Mouse (Mus musculus): ENCODE data around the gene Clic4. TPM values are rescaled to one million over a fixed set of nuclear protein-coding genes. Genes with fewer than 3 reads are reported as not detected.

Gene Clic4
- polyA plus RNA-seq, 2 experiments = 68.0 to 88.2 TPM

DNA sequence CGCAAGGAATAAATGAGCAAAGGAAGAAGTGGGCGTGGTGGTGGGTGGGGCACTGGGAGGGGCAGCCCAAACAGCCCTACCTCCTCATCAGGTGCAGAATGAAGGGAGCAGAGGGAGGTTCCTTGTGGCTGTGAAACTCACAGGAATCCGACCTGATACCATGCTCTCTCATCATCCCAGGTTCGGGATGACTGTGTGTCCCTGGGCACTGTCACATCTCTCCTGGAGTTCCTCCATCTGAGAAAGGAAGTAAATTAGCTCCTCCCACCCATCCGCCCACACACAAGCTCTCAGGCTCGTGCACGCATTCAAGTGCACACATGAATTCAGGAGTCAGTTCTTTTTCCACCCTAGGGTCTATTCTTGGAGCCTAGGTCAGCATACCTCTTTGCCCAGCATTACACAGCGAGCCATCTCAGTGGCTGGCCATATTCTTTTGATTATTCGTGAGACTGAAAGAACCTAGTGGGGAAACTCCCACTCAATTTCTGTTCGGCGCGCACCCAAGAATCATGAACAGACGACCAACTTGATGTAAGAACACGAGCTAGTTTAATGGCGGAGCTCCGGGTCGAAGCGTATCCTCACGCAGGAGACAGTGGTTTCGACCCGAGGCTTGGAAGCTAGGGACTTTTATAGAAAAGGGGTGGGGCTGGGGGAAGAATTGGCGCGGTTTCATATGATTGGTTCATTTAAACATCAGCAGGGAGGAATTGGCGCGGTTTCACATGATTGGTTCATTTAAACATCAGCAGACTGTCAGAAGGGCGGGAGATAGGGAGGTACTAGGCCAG, 27.8 kb upstream of the Clic4 start:
- ATAC-seq (ENCODE audit: low FRiP score, low read depth) (no peak), DNase-seq (ENCODE audit: low spot score) (no peak)
- H3K4me3 ChIP-seq (replicated peaks; ENCODE audit: low read length) = no peak overlapping the region
- H3K27ac ChIP-seq (replicated peaks; ENCODE audit: low read depth, low read length) = no peak overlapping the region
- no peaks in the 10 kb centered on the region for H3K27me3 ChIP-seq (ENCODE audit: control insufficient read depth, insufficient read depth, low read length)
- no peaks in the 10 kb centered on the region for H3K36me3 ChIP-seq (ENCODE audit: control insufficient read depth, insufficient read depth, low read length)
- WGBS = 89% methylated on average over 26 of the region's 26 CpGs
- TF ChIP-seq POLR2A (IDR thresholded peaks at IDR 0.05; ENCODE audit: borderline replicate concordance, extremely low read depth, insufficient read depth, insufficient read length) = no peak
- H3K9me3 ChIP-seq (ENCODE audit: control insufficient read depth, low read length) = no peaks in the 10 kb centered on the region
- H3K9ac ChIP-seq (ENCODE audit: low read depth, low read length, severe bottlenecking) = no peak overlapping the region
- peaks cover 23% of the 10 kb centered on the region for H3K4me1 ChIP-seq (ENCODE audit: control insufficient read depth, insufficient read depth, low read length)
- no peak overlapping the region for H3K4me2 ChIP-seq (replicated peaks; ENCODE audit: low read depth, low read length, severe bottlenecking)

GRCm38 (mm10) chr4:135298680-135299079, 26.1 kb upstream of the Clic4 start:
- Histone ChIP-seq H3K36me3 (ENCODE audit: control insufficient read depth, insufficient read depth, low read length) (no peaks in the 10 kb centered on the region), H3K9ac (ENCODE audit: low read depth, low read length, severe bottlenecking) (no peak overlapping the region), H3K4me3 (replicated peaks; ENCODE audit: low read length) (no peak overlapping the region), H3K27me3 (ENCODE audit: control insufficient read depth, insufficient read depth, low read length) (no peaks in the 10 kb centered on the region), H3K4me2 (replicated peaks; ENCODE audit: low read depth, low read length, severe bottlenecking) (no peak overlapping the region), H3K9me3 (ENCODE audit: control insufficient read depth, low read length) (no peaks in the 10 kb centered on the region), H3K27ac (replicated peaks; ENCODE audit: low read depth, low read length) (peak overlapping the region; percentile 78), H3K4me1 (ENCODE audit: control insufficient read depth, insufficient read depth, low read length) (peaks cover 23% of the 10 kb centered on the region)
- no peak for DNase-seq (ENCODE audit: low spot score)
- no peak for TF ChIP-seq POLR2A (IDR thresholded peaks at IDR 0.05; ENCODE audit: borderline replicate concordance, extremely low read depth, insufficient read depth, insufficient read length)
- no peak for ATAC-seq (ENCODE audit: low FRiP score, low read depth)
- 80% methylated on average over 10 of the region's 10 CpGs for WGBS

GRCm38 (mm10) chr4:135297931-135298546, 25.4 kb upstream of the Clic4 start:
- Histone ChIP-seq H3K9me3 (ENCODE audit: control insufficient read depth, low read length) (no peaks in the 10 kb centered on the region), H3K4me2 (replicated peaks; ENCODE audit: low read depth, low read length, severe bottlenecking) (no peak overlapping the region), H3K36me3 (ENCODE audit: control insufficient read depth, insufficient read depth, low read length) (no peaks in the 10 kb centered on the region), H3K4me1 (ENCODE audit: control insufficient read depth, insufficient read depth, low read length) (peaks cover 23% of the 10 kb centered on the region), H3K9ac (ENCODE audit: low read depth, low read length, severe bottlenecking) (peak overlapping the region; percentile 21), H3K4me3 (replicated peaks; ENCODE audit: low read length) (no peak overlapping the region), H3K27me3 (ENCODE audit: control insufficient read depth, insufficient read depth, low read length) (no peaks in the 10 kb centered on the region), H3K27ac (replicated peaks; ENCODE audit: low read depth, low read length) (peak overlapping the region; percentile 78)
- ATAC-seq (ENCODE audit: low FRiP score, low read depth) (peak; percentile 61), DNase-seq (ENCODE audit: low spot score) (no peak)
- TF ChIP-seq POLR2A (IDR thresholded peaks at IDR 0.05; ENCODE audit: borderline replicate concordance, extremely low read depth, insufficient read depth, insufficient read length) = no peak
- 54% methylated on average over 14 of the region's 15 CpGs for WGBS

DNA sequence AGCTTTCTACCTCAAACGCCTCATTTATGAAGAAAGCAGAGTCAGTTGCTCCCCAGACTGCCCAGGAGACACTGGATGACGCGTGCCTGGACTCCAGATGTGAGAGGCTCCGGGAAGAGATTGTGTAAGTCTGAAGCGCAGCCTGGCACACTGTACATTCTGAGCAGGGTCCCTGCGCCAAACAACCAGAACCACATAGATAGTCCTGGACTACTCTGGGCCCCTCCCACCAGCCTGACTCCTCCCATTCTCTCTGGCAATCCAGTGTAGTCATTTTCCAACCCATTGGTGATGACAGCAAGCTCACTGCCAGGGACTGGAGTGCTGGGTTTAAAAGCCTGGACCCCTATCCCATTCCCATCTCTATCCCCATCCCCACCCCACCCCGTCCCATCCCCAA, 24.5 kb upstream of the Clic4 start:
- ATAC-seq (ENCODE audit: low FRiP score, low read depth) (no peak), DNase-seq (ENCODE audit: low spot score) (no peak)
- peaks cover 29% of the 10 kb centered on the region for H3K4me1 ChIP-seq (ENCODE audit: control insufficient read depth, insufficient read depth, low read length)
- no peaks in the 10 kb centered on the region for H3K9me3 ChIP-seq (ENCODE audit: control insufficient read depth, low read length)
- no peak overlapping the region for H3K4me3 ChIP-seq (replicated peaks; ENCODE audit: low read length)
- no peak for TF ChIP-seq POLR2A (IDR thresholded peaks at IDR 0.05; ENCODE audit: borderline replicate concordance, extremely low read depth, insufficient read depth, insufficient read length)
- no peak overlapping the region for H3K9ac ChIP-seq (ENCODE audit: low read depth, low read length, severe bottlenecking)
- WGBS = 65% methylated on average over 7 of the region's 7 CpGs
- no peaks in the 10 kb centered on the region for H3K27me3 ChIP-seq (ENCODE audit: control insufficient read depth, insufficient read depth, low read length)
- no peak overlapping the region for H3K4me2 ChIP-seq (replicated peaks; ENCODE audit: low read depth, low read length, severe bottlenecking)
- peak overlapping the region; percentile 78; the same call in 1 of the 2 replicates for H3K27ac ChIP-seq (replicated peaks; ENCODE audit: low read depth, low read length)
- no peaks in the 10 kb centered on the region for H3K36me3 ChIP-seq (ENCODE audit: control insufficient read depth, insufficient read depth, low read length)

GRCm38 (mm10) chr4:135296565-135296964, 24.0 kb upstream of the Clic4 start:
- Histone ChIP-seq H3K4me1 (ENCODE audit: control insufficient read depth, insufficient read depth, low read length) (peaks cover 30% of the 10 kb centered on the region), H3K27ac (replicated peaks; ENCODE audit: low read depth, low read length) (0 out of 2 replicates have a peak overlapping the region, but pooled peaks have one; percentile 78), H3K4me2 (replicated peaks; ENCODE audit: low read depth, low read length, severe bottlenecking) (no peak overlapping the region), H3K4me3 (replicated peaks; ENCODE audit: low read length) (no peak overlapping the region), H3K9me3 (ENCODE audit: control insufficient read depth, low read length) (no peaks in the 10 kb centered on the region), H3K27me3 (ENCODE audit: control insufficient read depth, insufficient read depth, low read length) (no peaks in the 10 kb centered on the region), H3K36me3 (ENCODE audit: control insufficient read depth, insufficient read depth, low read length) (no peaks in the 10 kb centered on the region), H3K9ac (ENCODE audit: low read depth, low read length, severe bottlenecking) (no peak overlapping the region)
- no peak for ATAC-seq (ENCODE audit: low FRiP score, low read depth)
- TF ChIP-seq POLR2A (IDR thresholded peaks at IDR 0.05; ENCODE audit: borderline replicate concordance, extremely low read depth, insufficient read depth, insufficient read length) = no peak
- DNase-seq (ENCODE audit: low spot score) = no peak

Data from limb, embryonic 14.5 days (tissue).